Mouse (Mus musculus) liver, embryonic 14.5 days (tissue): Measurements from ENCODE around the gene Ch25h.

Source experiments
- CTCF ChIP-seq: IDR thresholded peaks from 2 replicates; pipeline ENCODE4 v1.5.1; 2016; ENCODE audit warnings: antibody characterized with exemption, low read depth, control low read depth
- EP300 ChIP-seq: IDR thresholded peaks from 2 replicates; pipeline ENCODE4 v1.6.1; 2016; ENCODE audit warnings: antibody characterized with exemption, low read depth

DNA sequence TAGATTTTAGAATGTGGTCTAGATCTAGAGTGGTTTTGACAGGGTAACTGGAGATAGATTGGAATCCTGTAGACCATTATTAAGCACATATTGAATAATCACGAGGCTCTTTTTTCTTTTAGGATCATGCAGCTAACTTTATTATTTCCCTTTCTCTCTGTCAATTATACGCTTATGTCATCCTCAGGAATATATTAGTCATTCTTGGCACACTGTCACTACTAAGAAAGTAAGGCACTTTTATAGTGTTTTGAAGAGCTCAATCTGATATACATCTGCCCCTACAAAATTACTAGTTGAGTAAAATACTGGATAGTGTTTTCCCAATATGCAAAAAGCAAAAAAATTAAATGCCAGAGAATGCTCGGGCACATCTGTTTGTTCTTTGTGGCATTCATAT, 43.6 kb downstream of the Ch25h start:
- TF ChIP-seq EP300, result no peak
- no peak for TF ChIP-seq CTCF
